Mouse (Mus musculus) pancreas, adult 10 weeks (tissue): Measurements from ENCODE around the gene Map1lc3b. TPM values are rescaled to one million over a fixed set of nuclear protein-coding genes. Genes with fewer than 3 reads are reported as not detected.

Source experiments
- polyA plus RNA-seq: library from polyadenylated mRNA; stranded (reverse); fragments of 350-450 nt; fragmentation: Illumina TruSeq; extraction: RNeasy Lipid Tissue Mini Kit (QIAGEN cat#74804); gene quantifications from one replicate; pipeline ENCODE4 v1.2.3, GENCODE M21; 2015; ENCODE audit warnings: low read depth, low replicate concordance; ENCODE audit not compliant: insufficient read depth

Map1lc3b gene
- polyA plus RNA-seq: 41.3 TPM

GRCm38 (mm10) chr8:121590203-121591177 is at the start of gene Map1lc3b:
Gene Map1lc3b (plus strand): TSS chr8:121590361.

GRCm38 (mm10) chr8:121544276-121544785 is 45.8 kb upstream of the Map1lc3b start, which contains the start of gene 1700018B08Rik:
Gene 1700018B08Rik (minus strand): TSS chr8:121544320.

GRCm38 (mm10) chr8:121578676-121579451 is 11.3 kb upstream of the Map1lc3b start, which contains the start of gene Fbxo31:
Gene Fbxo31 (minus strand): TSS chr8:121578806.

Other genes with a start within 250 kb of the Map1lc3b start
- gene 1700018B08Rik, start 46.0 kb upstream of the Map1lc3b start, polyA plus RNA-seq: not detected
- gene Fbxo31, start 11.6 kb upstream of the Map1lc3b start, polyA plus RNA-seq: 15.5 TPM
- 14.3 TPM for gene Zcchc14, start 62.5 kb downstream of the Map1lc3b start, polyA plus RNA-seq
- 0.39 TPM for gene Jph3, start 139.3 kb downstream of the Map1lc3b start, polyA plus RNA-seq
- 10.8 TPM for gene Klhdc4, start 239.2 kb downstream of the Map1lc3b start, polyA plus RNA-seq